Comparison of ENCODE assay signal across 9 mouse cellular contexts in the genomic region with DNA sequence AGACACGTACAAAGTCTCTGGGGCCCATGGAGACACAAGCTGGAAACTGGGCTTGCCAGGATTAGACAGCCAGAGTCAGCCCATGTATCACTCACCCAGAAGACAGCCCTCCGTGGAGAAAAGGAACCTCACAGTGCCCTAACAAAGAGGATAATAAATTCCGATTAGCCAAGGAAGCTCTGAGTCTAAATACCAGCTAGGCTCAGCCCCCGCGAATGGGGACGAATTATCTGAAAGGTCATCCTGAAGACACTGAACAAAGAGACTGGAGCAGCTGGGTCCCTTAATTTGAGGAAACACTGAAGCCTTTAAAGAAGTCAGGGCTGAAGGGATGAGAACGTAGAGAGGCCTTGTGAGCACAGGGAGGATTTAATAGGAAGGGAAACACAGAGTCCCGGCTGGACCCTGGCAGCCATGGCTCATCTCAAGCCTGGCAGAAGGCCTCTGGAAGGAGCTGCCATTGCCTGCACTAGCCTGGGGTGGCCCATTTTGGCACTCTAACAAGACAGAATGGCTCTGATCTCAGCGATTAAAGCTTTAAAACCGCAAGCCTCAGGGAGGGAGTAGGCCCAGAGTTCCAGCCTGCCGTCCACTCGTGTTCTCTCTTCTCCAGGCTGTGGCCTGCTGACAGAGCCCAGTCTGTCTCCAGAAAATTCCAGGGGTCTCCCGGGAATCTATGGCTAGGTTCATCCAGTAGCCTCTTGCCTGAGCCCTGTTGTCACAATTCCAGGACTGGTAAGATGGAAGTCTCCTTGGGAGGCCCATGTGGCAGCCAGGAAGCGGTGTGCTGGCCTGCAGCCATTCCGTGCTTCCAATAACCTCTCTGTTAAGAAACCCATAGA.
DNase-seq lines count a peak whose midpoint lies in the region; ATAC-seq and TF ChIP-seq lines count a peak whose summit lies in the region.
"Had no signal": no experiment of that assay in that cellular context is flagged by ENCODE, and none has a peak within 500 bp of the region (broad histone marks: within the 10 kb centered on the region; RNA-seq: fewer than 3 reads in every experiment).

No protein-coding gene starts in this region.

- ATAC-seq in neural tube, embryonic 13.5 days (ENCODE audit: low read depth), result peak; percentile 95

- no peak overlapping the region for H3K9ac ChIP-seq in neural tube, embryonic 13.5 days
- H3K9ac ChIP-seq in heart, adult 2 months (ENCODE audit: low read depth, low read length), result no peak overlapping the region
- H3K9ac ChIP-seq: lung, embryonic 15.5 days had no signal

- DNase-seq in layer of hippocampus, postnatal 10 days (ENCODE audit: low spot score in 2 of 2), result peak; percentile 35 to 38
- DNase-seq in layer of hippocampus, adult 11-12 months (ENCODE audit: low spot score), result no peak
- peak; percentile 84 for DNase-seq in embryo, embryonic 10.5 days (ENCODE audit: low spot score)
- peak; percentile 63 for DNase-seq in hindbrain, embryonic 10.5 days (ENCODE audit: low spot score)
- no peak for DNase-seq in heart, adult 2 months
- DNase-seq in thymus, postnatal 10 days (ENCODE audit: low spot score in 2 of 2), result no peak
- no peak for DNase-seq in urinary bladder, postnatal 25 days (ENCODE audit: low spot score)

- no peak overlapping the region for H3K4me3 ChIP-seq in hindbrain, embryonic 10.5 days
- no peak overlapping the region for H3K4me3 ChIP-seq in neural tube, embryonic 13.5 days
- H3K4me3 ChIP-seq in heart, adult 2 months, result no peak overlapping the region
- H3K4me3 ChIP-seq: lung, embryonic 15.5 days had no signal

- WGBS in hindbrain, embryonic 10.5 days, result 44% methylated on average over 15 of the region's 15 CpGs
- WGBS in neural tube, embryonic 13.5 days, result 24% methylated on average over 15 of the region's 15 CpGs
- 74% methylated on average over 15 of the region's 15 CpGs for WGBS in heart, adult 2 months

- intact Hi-C loops in heart, adult 2 months (cut with DNase I), result no loop called here

- no peak overlapping the region for H3K4me2 ChIP-seq in neural tube, embryonic 13.5 days
- H3K4me2 ChIP-seq: lung, embryonic 15.5 days had no signal

- no peaks in the 10 kb centered on the region for H3K79me2 ChIP-seq in heart, adult 2 months (replicated peaks; ENCODE audit: control insufficient read depth, insufficient read depth, low read length)

- no peak for TF ChIP-seq POLR2A in heart, adult 2 months (IDR thresholded peaks at IDR 0.05; ENCODE audit: insufficient read depth, low read depth, low read length)

- no peak for TF ChIP-seq CTCF in heart, adult 2 months (IDR thresholded peaks at IDR 0.05)

- peak overlapping the region; percentile 88 for H3K27ac ChIP-seq in hindbrain, embryonic 10.5 days
- peak overlapping the region; percentile 82 for H3K27ac ChIP-seq in neural tube, embryonic 13.5 days (replicated peaks)
- H3K27ac ChIP-seq in heart, adult 2 months, result no peak overlapping the region
- H3K27ac ChIP-seq: lung, embryonic 15.5 days had no signal

- H3K36me3 ChIP-seq in hindbrain, embryonic 10.5 days, result no peaks in the 10 kb centered on the region
- H3K36me3 ChIP-seq in neural tube, embryonic 13.5 days, result no peaks in the 10 kb centered on the region
- no peaks in the 10 kb centered on the region for H3K36me3 ChIP-seq in heart, adult 2 months (ENCODE audit: control insufficient read depth, insufficient read depth, low read length)
- H3K36me3 ChIP-seq: lung, embryonic 15.5 days had no signal

- peaks cover 16% of the 10 kb centered on the region for H3K4me1 ChIP-seq in hindbrain, embryonic 10.5 days (replicated peaks)
- peaks cover 18% of the 10 kb centered on the region for H3K4me1 ChIP-seq in neural tube, embryonic 13.5 days (replicated peaks)
- H3K4me1 ChIP-seq in heart, adult 2 months (ENCODE audit: control insufficient read depth, insufficient read depth, low read length), result no peaks in the 10 kb centered on the region

- no peaks in the 10 kb centered on the region for H3K27me3 ChIP-seq in hindbrain, embryonic 10.5 days (ENCODE audit: insufficient read depth, poor library complexity, severe bottlenecking)
- H3K27me3 ChIP-seq in neural tube, embryonic 13.5 days, result no peaks in the 10 kb centered on the region
- H3K27me3 ChIP-seq in heart, adult 2 months (ENCODE audit: control insufficient read depth, insufficient read depth, low read length), result no peaks in the 10 kb centered on the region
- H3K27me3 ChIP-seq: lung, embryonic 15.5 days had no signal

- TF ChIP-seq EP300 in heart, adult 2 months (IDR thresholded peaks at IDR 0.05; ENCODE audit: insufficient read depth, low read depth, low read length), result no peak

- no peaks in the 10 kb centered on the region for H3K9me3 ChIP-seq in hindbrain, embryonic 10.5 days
- H3K9me3 ChIP-seq in neural tube, embryonic 13.5 days, result no peaks in the 10 kb centered on the region
- H3K9me3 ChIP-seq: lung, embryonic 15.5 days had no signal

Comparison
In these comparisons a context has a peak if more than half of its experiments do, and no peak if none do; other contexts are left out.
1. DNase-seq: peak in layer of hippocampus, postnatal 10 days (2 of 2), embryo, embryonic 10.5 days (single experiment) and hindbrain, embryonic 10.5 days (single experiment); none in layer of hippocampus, adult 11-12 months (single experiment), heart, adult 2 months (0 of 2), thymus, postnatal 10 days (0 of 2) and urinary bladder, postnatal 25 days (single experiment).